ENCODE assay signal across 8 mouse cellular contexts in genomic region chr5:123139722-123140627, GRCm38 (mm10). TPM values are rescaled to one million over a fixed set of nuclear protein-coding genes. Genes with fewer than 3 reads are reported as not detected.
DNase-seq lines count a peak whose midpoint lies in the region; TF ChIP-seq lines count a peak whose summit lies in the region.

No protein-coding gene starts in this region.

- 2% methylated on average over 28 of the region's 28 CpGs for WGBS in lung, adult 2 months
- 5% methylated on average over 28 of the region's 28 CpGs for WGBS in liver, adult 2 months
- under 1% methylated on average over 28 of the region's 28 CpGs for WGBS in olfactory bulb, adult 2 months

- H3K27me3 ChIP-seq in liver, adult 2 months (ENCODE audit: control insufficient read depth, insufficient read depth, low read length) = no peaks in the 10 kb centered on the region

- no peaks in the 10 kb centered on the region for H3K36me3 ChIP-seq in liver, adult 2 months (ENCODE audit: control insufficient read depth, insufficient read depth, low read length)

- TF ChIP-seq CTCF in lung, adult 2 months (IDR thresholded peaks at IDR 0.05; ENCODE audit: insufficient read depth, low read length) = no peak
- no peak for TF ChIP-seq CTCF in liver, adult 2 months (IDR thresholded peaks at IDR 0.05; ENCODE audit: low read depth, low read length)
- no peak for TF ChIP-seq CTCF in olfactory bulb, adult 2 months (IDR thresholded peaks at IDR 0.05; ENCODE audit: insufficient read depth, low read depth, low read length)

- TF ChIP-seq POLR2A in lung, adult 2 months (IDR thresholded peaks at IDR 0.05; ENCODE audit: borderline replicate concordance, extremely low read depth, low read depth, low read length) = no peak
- TF ChIP-seq POLR2A in liver, adult 2 months (IDR thresholded peaks at IDR 0.05; ENCODE audit: extremely low read depth, insufficient read depth, low read length) = no peak
- no peak for TF ChIP-seq POLR2A in olfactory bulb, adult 2 months (IDR thresholded peaks at IDR 0.05; ENCODE audit: insufficient read depth, low read depth, low read length)

- DNase-seq in lung, adult 2 months = peak; percentile 60
- DNase-seq in lung, postnatal 10 days = no peak
- peak; percentile 43 to 64 for DNase-seq in cerebellum, postnatal 25 days
- peak; percentile 50 to 56 for DNase-seq in heart, postnatal 10 days
- peak; percentile 46 for DNase-seq in liver, adult 2 months (ENCODE audit: extremely low read depth, low read depth, low spot score)
- DNase-seq in layer of hippocampus, adult 11-12 months (ENCODE audit: low spot score) = no peak
- no peak for DNase-seq in spleen, adult 18-20 months

- H3K9ac ChIP-seq in liver, adult 2 months (ENCODE audit: low read depth, low read length) = peak overlapping the region; percentile 87

- H3K27ac ChIP-seq in liver, adult 2 months (replicated peaks; ENCODE audit: insufficient read depth, low read depth, low read length) = peak overlapping the region; percentile 95
- peak overlapping the region; percentile 100 for H3K27ac ChIP-seq in olfactory bulb, adult 2 months (ENCODE audit: insufficient read depth, low read depth, low read length)

- peaks cover 13% of the 10 kb centered on the region; the same call in 1 of the 2 replicates for H3K79me2 ChIP-seq in liver, adult 2 months (ENCODE audit: control insufficient read depth, insufficient read depth, low read length)

- peak overlapping the region; percentile 69 for H3K4me3 ChIP-seq in lung, adult 2 months (replicated peaks; ENCODE audit: extremely low read depth, low read depth, low read length)
- H3K4me3 ChIP-seq in liver, adult 2 months (ENCODE audit: insufficient read depth, low read depth, low read length) = peak overlapping the region; percentile 71
- H3K4me3 ChIP-seq in olfactory bulb, adult 2 months (ENCODE audit: insufficient read depth, low read depth, low read length) = peak overlapping the region; percentile 61

- intact Hi-C loops in heart, postnatal 10 days (cut with DNase I) = no loop called here

- peaks cover 18% of the 10 kb centered on the region for H3K4me1 ChIP-seq in lung, adult 2 months (ENCODE audit: control insufficient read depth, insufficient read depth, low read length)
- peaks cover 17% of the 10 kb centered on the region for H3K4me1 ChIP-seq in liver, adult 2 months (ENCODE audit: control insufficient read depth, insufficient read depth, low read length)
- H3K4me1 ChIP-seq in olfactory bulb, adult 2 months (ENCODE audit: control insufficient read depth, insufficient read depth, low read length) = peaks cover 48% of the 10 kb centered on the region

RNA-seq across cellular contexts. Expression of gene Setd1b, which starts 2.0 kb away (rescaled TPM):
- 12.9 and 15.2 TPM in 2 replicates for polyA plus RNA-seq in lung, adult 2 months (2012; rRNA removed)
- 10 to 100 TPM; 19.6 to 22.1 TPM for total RNA-seq in heart, postnatal 10 days (2021)
- total RNA-seq in liver, adult 2 months (2014; rRNA removed) = 1.8 and 3.8 TPM in 2 replicates
- polyA plus RNA-seq in liver, adult 2 months (2012; rRNA removed) = 6.0 and 7.2 TPM in 2 replicates
- not detected in 2 replicates for polyA plus RNA-seq in olfactory bulb, adult 2 months (2012; ENCODE audit: insufficient read depth, insufficient read length, low replicate concordance, missing spikeins)

RNA-seq across cellular contexts. Expression of gene Rhof, which starts 7.5 kb away (rescaled TPM):
- polyA plus RNA-seq in lung, adult 2 months (2012; rRNA removed) = 10.0 and 10.8 TPM in 2 replicates
- under 1 TPM; 0.64 to 0.77 TPM for total RNA-seq in heart, postnatal 10 days (2021)
- 0.09 and 0.87 TPM in 2 replicates for total RNA-seq in liver, adult 2 months (2014; rRNA removed)
- polyA plus RNA-seq in liver, adult 2 months (2012; rRNA removed) = 0.61 and 0.86 TPM in 2 replicates
- not detected in 2 replicates for polyA plus RNA-seq in olfactory bulb, adult 2 months (2012; ENCODE audit: insufficient read depth, insufficient read length, low replicate concordance, missing spikeins)

RNA-seq across cellular contexts. Expression of gene Psmd9, which starts 29.2 kb away (rescaled TPM):
- 19.3 and 21.5 TPM in 2 replicates for polyA plus RNA-seq in lung, adult 2 months (2012; rRNA removed)
- total RNA-seq in heart, postnatal 10 days (2021) = 10 to 100 TPM; 20.5 to 24.6 TPM
- 29.8 and 39.8 TPM in 2 replicates for total RNA-seq in liver, adult 2 months (2014; rRNA removed)
- polyA plus RNA-seq in liver, adult 2 months (2012; rRNA removed) = 26.4 and 28.5 TPM in 2 replicates
- not detected in 2 replicates for polyA plus RNA-seq in olfactory bulb, adult 2 months (2012; ENCODE audit: insufficient read depth, insufficient read length, low replicate concordance, missing spikeins)

RNA-seq across cellular contexts. Expression of gene Hpd, which starts 42.6 kb away (rescaled TPM):
- polyA plus RNA-seq in lung, adult 2 months (2012; rRNA removed) = 1.4 and 2.2 TPM in 2 replicates
- not detected for total RNA-seq in heart, postnatal 10 days (2021)
- 3,614 and 3,656 TPM in 2 replicates for total RNA-seq in liver, adult 2 months (2014; rRNA removed)
- polyA plus RNA-seq in liver, adult 2 months (2012; rRNA removed) = 3,813 and 5,374 TPM in 2 replicates
- polyA plus RNA-seq in olfactory bulb, adult 2 months (2012; ENCODE audit: insufficient read depth, insufficient read length, low replicate concordance, missing spikeins) = not detected in 2 replicates

Comparison
In these comparisons a context has a peak if more than half of its experiments do, and no peak if none do; other contexts are left out.
1. DNase-seq: peak in lung, adult 2 months (single experiment), cerebellum, postnatal 25 days (2 of 2), heart, postnatal 10 days (2 of 2) and liver, adult 2 months (single experiment); none in lung, postnatal 10 days (single experiment), layer of hippocampus, adult 11-12 months (single experiment) and spleen, adult 18-20 months (0 of 2).
2. Peak in every context shown above with its lines, with median percentiles within 50 percentile points of each other: H3K4me3 ChIP-seq.